Mouse (Mus musculus) kidney, adult 2 months (tissue): Measurements from ENCODE around the gene Cel.

Source experiments
- CTCF ChIP-seq: fragments of 200-500 bp; conservative IDR thresholded peaks from 2 replicates; pipeline ENCODE4 v1.5.1; 2011; ENCODE audit warnings: low read depth, mild to moderate bottlenecking, control low read depth, low read length, moderate library complexity, mixed read lengths; ENCODE audit not compliant: insufficient read depth, insufficient read length
- POLR2A ChIP-seq: fragments of 200-500 bp; IDR thresholded peaks from one replicate; pipeline ENCODE4 v1.6.1; 2011; ENCODE audit warnings: low read depth, low read length, control low read depth

- TF ChIP-seq POLR2A, result no peak
- no peak for TF ChIP-seq CTCF
These were observed 1.2 kb upstream of the Cel start for GRCm38 (mm10) chr2:28564380-28564779.
